Mouse (Mus musculus) forebrain, postnatal 0 days (tissue): Measurements from ENCODE around the gene S100a10. TPM values are rescaled to one million over a fixed set of nuclear protein-coding genes. Genes with fewer than 3 reads are reported as not detected.
"Not testable (repeated sequence)": the region's sequence is repeated elsewhere in the genome, so short reads cannot be mapped to it uniquely, and the experiment has no call there.

Experiments
- ATAC-seq: fragments of 200-750 bp; cut with Nextera tagmentation; 2 replicates; pipeline ENCODE4 v1.8.0; 2017; ENCODE audit warnings: mild to moderate bottlenecking, moderate library complexity
- DNase-seq: peaks from one replicate; pipeline ENCODE4 v3.0.0-alpha.2; 2015
- H3K27ac ChIP-seq: fragments of 300-500 bp; sonication (generic); 2 replicates; pipeline ENCODE4 v1.5.1; 2014; ENCODE audit warnings: low read depth, mild to moderate bottlenecking, antibody characterized with exemption, low read length, moderate library complexity, mixed read lengths
- H3K27me3 ChIP-seq: fragments of 300-500 bp; sonication (generic); 2 replicates; pipeline ENCODE4 v1.6.1; 2014; ENCODE audit warnings: mild to moderate bottlenecking, low read length, mixed read lengths; ENCODE audit not compliant: insufficient read depth
- H3K36me3 ChIP-seq: fragments of 300-500 bp; sonication (generic); 2 replicates; pipeline ENCODE4 v1.6.1; 2014; ENCODE audit warnings: mild to moderate bottlenecking, moderate library complexity; ENCODE audit not compliant: insufficient read depth
- H3K4me1 ChIP-seq: fragments of 300-500 bp; sonication (generic); 2 replicates; pipeline ENCODE4 v1.6.1; 2014; ENCODE audit warnings: antibody characterized with exemption; ENCODE audit not compliant: insufficient read depth
- H3K4me2 ChIP-seq: fragments of 300-500 bp; sonication (generic); 2 replicates; pipeline ENCODE4 v1.6.1; 2014; ENCODE audit warnings: low read depth, mild to moderate bottlenecking, moderate library complexity
- H3K4me3 ChIP-seq: fragments of 300-500 bp; sonication (generic); 2 replicates; pipeline ENCODE4 v1.5.1; 2014; ENCODE audit warnings: low read depth, low read length, mixed read lengths
- H3K9ac ChIP-seq: fragments of 300-500 bp; sonication (generic); 2 replicates; pipeline ENCODE4 v1.6.1; 2014; ENCODE audit warnings: mild to moderate bottlenecking
- H3K9me3 ChIP-seq: fragments of 300-500 bp; sonication (generic); 2 replicates; pipeline ENCODE4 v1.6.1; 2016; ENCODE audit warnings: low read length
- CTCF ChIP-seq: sonication (generic); IDR thresholded peaks from 2 replicates; pipeline ENCODE4 v1.5.1; 2016; ENCODE audit warnings: antibody characterized with exemption, control low read depth, low read depth
- WGBS: fragments of 180-500 bp; shearing (Covaris S2); extraction: QIAGEN DNeasy Blood & Tissue Kit; methylation state at CpG from one replicate; pipeline ENCODE4 v1.1.7; 2014; 5-methylcytosine and 5-hydroxymethylcytosine counted together
- polyA plus RNA-seq: library from polyadenylated mRNA; unstranded; fragments of >200 nt; fragmentation: Nextera tagmentation; extraction: Ambion mirVana; gene quantifications from 2 replicates; pipeline ENCODE4 v1.2.1, GENCODE M21; 2015
- total RNA-seq: library from RNA; depleted of rRNA; stranded (reverse); fragments of >200 nt; gene quantifications from 2 replicates; pipeline ENCODE4 v1.2.3, GENCODE M21; 2014

S100a10 gene
- total and polyA plus RNA-seq, 2 experiments from 2014 or later = 139 to 187 TPM

GRCm38 (mm10) chr3:93522611-93523010 is 32.3 kb upstream of the S100a10 start:
- H3K27me3 ChIP-seq = no peaks in the 10 kb centered on the region; the same call in 1 of the 2 replicates
- H3K9me3 ChIP-seq = no peaks in the 10 kb centered on the region
- H3K36me3 ChIP-seq = no peaks in the 10 kb centered on the region
- ATAC-seq (no peak), DNase-seq (peak; percentile 52)
- H3K27ac ChIP-seq = no peak overlapping the region
- WGBS = 46% methylated on average over 7 of the region's 7 CpGs
- peaks cover 11% of the 10 kb centered on the region; the same call in 1 of the 2 replicates for H3K4me1 ChIP-seq
- H3K9ac ChIP-seq = no peak overlapping the region
- no peak overlapping the region for H3K4me2 ChIP-seq
- TF ChIP-seq CTCF = peak; percentile 76
- no peak overlapping the region for H3K4me3 ChIP-seq

GRCm38 (mm10) chr3:93527300-93527699 is 27.6 kb upstream of the S100a10 start:
- no peak for TF ChIP-seq CTCF
- no peak for DNase-seq
- H3K9me3 ChIP-seq = no peaks in the 10 kb centered on the region

DNA sequence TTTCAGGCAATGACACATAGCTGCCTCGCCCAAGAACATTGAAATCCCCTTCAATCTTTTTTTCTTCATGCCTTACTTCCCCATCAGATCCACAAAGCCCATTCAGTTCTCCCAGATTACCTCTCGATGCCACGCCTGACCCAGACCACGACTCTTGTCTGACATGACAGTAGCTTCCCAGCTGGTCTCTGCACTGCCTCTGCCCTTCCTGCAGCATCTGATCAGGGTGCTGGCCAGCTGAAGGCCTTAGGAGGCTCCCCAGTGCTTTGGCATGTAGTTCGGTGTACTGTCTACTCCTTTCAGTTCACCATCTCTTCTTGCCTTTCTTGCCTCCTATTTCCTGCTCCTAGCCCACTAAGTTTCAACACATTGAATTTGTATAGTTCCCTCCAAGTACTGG is 26.1 kb upstream of the S100a10 start:
- TF ChIP-seq CTCF = no peak
- ATAC-seq = no peak
- 84% methylated on average over 5 of the region's 5 CpGs for WGBS

More at GRCm38 (mm10) chr3:93527300-93527699, 27.6 kb upstream of the S100a10 start:
- Histone ChIP-seq H3K27me3 (no peaks in the 10 kb centered on the region), H3K36me3 (no peaks in the 10 kb centered on the region), H3K4me2 (no peak overlapping the region), H3K4me3 (no peak overlapping the region), H3K27ac (no peak overlapping the region), H3K4me1 (no peaks in the 10 kb centered on the region), H3K9ac (no peak overlapping the region)
- 87% methylated on average over 3 of the region's 3 CpGs for WGBS
- ATAC-seq = no peak

GRCm38 (mm10) chr3:93537068-93537576 is 17.8 kb upstream of the S100a10 start:
- Histone ChIP-seq H3K27me3 (no peaks in the 10 kb centered on the region), H3K4me2 (no peak overlapping the region), H3K4me1 (no peaks in the 10 kb centered on the region), H3K27ac (no peak overlapping the region), H3K36me3 (no peaks in the 10 kb centered on the region), H3K9me3 (no peaks in the 10 kb centered on the region), H3K4me3 (no peak overlapping the region), H3K9ac (no peak overlapping the region)
- no peak for TF ChIP-seq CTCF
- WGBS = 70% methylated on average over 2 of the region's 2 CpGs
- ATAC-seq (no peak), DNase-seq (no peak)

More for the DNA sequence above, 26.1 kb upstream of the S100a10 start:
- H3K27me3 ChIP-seq = no peaks in the 10 kb centered on the region
- no peak overlapping the region for H3K4me3 ChIP-seq
- H3K36me3 ChIP-seq = no peaks in the 10 kb centered on the region
- DNase-seq = no peak
- no peak overlapping the region for H3K9ac ChIP-seq
- H3K4me1 ChIP-seq = no peaks in the 10 kb centered on the region
- no peak overlapping the region for H3K27ac ChIP-seq
- H3K4me2 ChIP-seq = no peak overlapping the region
- no peaks in the 10 kb centered on the region for H3K9me3 ChIP-seq

- no peak for TF ChIP-seq CTCF
- H3K27me3 ChIP-seq = no peaks in the 10 kb centered on the region
- WGBS = 89% methylated on average over 2 of the region's 2 CpGs
- no peaks in the 10 kb centered on the region for H3K4me1 ChIP-seq
- H3K27ac ChIP-seq = no peak overlapping the region
- H3K4me3 ChIP-seq = no peak overlapping the region
- no peak for ATAC-seq
- no peaks in the 10 kb centered on the region for H3K36me3 ChIP-seq
- H3K9ac ChIP-seq = no peak overlapping the region
- H3K4me2 ChIP-seq = no peak overlapping the region
- DNase-seq = no peak
- no peaks in the 10 kb centered on the region for H3K9me3 ChIP-seq
These were observed 16.4 kb upstream of the S100a10 start for GRCm38 (mm10) chr3:93538486-93538885.

DNA sequence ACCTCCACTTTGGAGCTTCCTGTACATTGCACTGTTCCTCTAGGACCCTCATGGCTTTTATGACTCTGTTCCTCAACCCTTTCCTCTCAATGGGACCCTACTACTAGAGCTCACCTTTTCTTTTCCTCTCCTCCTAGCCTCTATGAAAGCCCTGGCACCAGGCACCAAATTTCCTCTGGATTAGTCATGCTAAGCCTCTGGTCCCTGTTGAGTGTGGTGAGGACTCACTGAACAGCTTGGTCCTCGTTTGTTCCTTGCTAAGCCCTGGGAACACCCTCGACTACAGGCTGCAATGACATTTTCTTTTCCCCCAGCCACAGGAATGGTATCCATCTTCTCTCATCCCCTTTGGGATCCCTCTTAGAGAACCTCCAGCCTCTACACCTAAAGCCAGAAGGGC is 13.4 kb upstream of the S100a10 start:
- H3K9me3 ChIP-seq = no peaks in the 10 kb centered on the region
- no peak overlapping the region for H3K4me3 ChIP-seq
- H3K4me2 ChIP-seq = no peak overlapping the region
- H3K4me1 ChIP-seq = no peaks in the 10 kb centered on the region
- H3K27me3 ChIP-seq = no peaks in the 10 kb centered on the region
- no peak for TF ChIP-seq CTCF
- no peak overlapping the region for H3K9ac ChIP-seq
- DNase-seq (no peak), ATAC-seq (no peak)
- no peak overlapping the region for H3K27ac ChIP-seq
- 71% methylated on average over 2 of the region's 2 CpGs for WGBS
- H3K36me3 ChIP-seq = no peaks in the 10 kb centered on the region

GRCm38 (mm10) chr3:93544170-93544569 is 10.7 kb upstream of the S100a10 start:
- ATAC-seq, H3K9me3 ChIP-seq, H3K4me1 ChIP-seq, H3K4me2 ChIP-seq, H3K27ac ChIP-seq, DNase-seq, H3K4me3 ChIP-seq, H3K9ac ChIP-seq, H3K36me3 ChIP-seq, H3K27me3 ChIP-seq: not testable (repeated sequence)
- 75% methylated on average over 6 of the region's 6 CpGs for WGBS
